Mouse (Mus musculus): Measurements from ENCODE around the gene Epha2.

DNA sequence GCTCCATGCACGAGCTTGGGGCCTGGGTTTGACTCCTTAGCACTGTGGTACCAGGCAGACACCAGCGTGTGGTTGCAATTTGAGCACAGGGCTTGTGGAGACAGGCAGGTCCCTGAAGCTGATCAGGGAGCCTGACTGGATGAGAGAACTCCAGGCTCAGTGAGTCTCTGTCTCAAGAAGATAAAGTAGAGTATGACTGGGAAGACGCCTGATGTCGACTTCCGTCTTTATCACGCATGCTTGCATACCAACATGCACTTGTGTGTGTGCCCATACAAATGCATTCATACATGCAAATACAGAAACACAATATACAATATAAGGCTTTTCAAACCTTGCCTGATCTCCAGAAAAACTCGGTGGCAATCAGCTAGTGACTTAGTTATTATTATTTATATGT is 16.9 kb downstream of the Epha2 start:
- TF ChIP-seq CTCF (IDR thresholded peaks at IDR 0.05; ENCODE audit: borderline replicate concordance, insufficient read depth, low read length) (no peak), POLR2A (IDR thresholded peaks at IDR 0.05; ENCODE audit: low read depth, low read length) (no peak)

All from embryonic fibroblast, embryonic 13.5 days (primary cell).